Mouse (Mus musculus) gastrocnemius, adult 18-20 months (tissue): ENCODE measurements around the gene Sipa1l3. TPM values are rescaled to one million over a fixed set of nuclear protein-coding genes. Genes with fewer than 3 reads are reported as not detected.
A peak's percentile ranks its signal among the peaks of the same experiment; 100 is the strongest.

Experiments
- DNase-seq: peaks from one replicate; pipeline ENCODE4 v3.0.0; 2021; ENCODE audit warnings: low spot score
- total RNA-seq, 2 experiments: library from RNA; stranded (reverse); gene quantifications; 2 replicates each; pipeline ENCODE4 v1.2.3; 2021

The Sipa1l3 gene
- total RNA-seq, 2 experiments from 2014 or later = 6.6 to 7.1 TPM

GRCm38 (mm10) chr7:29480590-29481344 lies 37.7 kb downstream of the Sipa1l3 start:
- no peak for DNase-seq

- DNase-seq = no peak
Measured at GRCm38 (mm10) chr7:29480183-29480582, 38.3 kb downstream of the Sipa1l3 start.

DNA sequence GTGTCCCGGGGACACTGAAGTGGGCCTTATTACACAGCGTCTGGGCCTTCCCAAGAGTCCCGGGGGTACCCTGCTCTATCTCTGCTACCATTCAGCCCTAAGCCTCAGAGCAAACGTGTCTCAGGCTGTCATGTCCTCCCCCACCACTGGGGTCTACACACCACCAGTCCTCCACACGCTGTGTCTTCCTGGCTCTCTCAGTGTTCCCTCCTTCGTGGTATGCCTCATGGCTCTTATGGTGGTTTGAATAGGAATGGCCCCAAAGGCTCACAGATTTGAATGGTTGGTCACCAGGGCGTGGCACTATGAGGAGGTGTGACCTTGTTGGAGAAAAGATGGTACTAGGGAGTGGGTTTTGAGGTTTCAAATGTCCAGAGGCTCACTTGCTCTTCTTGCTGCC lies 43.4 kb downstream of the Sipa1l3 start:
- no peak for DNase-seq

DNA sequence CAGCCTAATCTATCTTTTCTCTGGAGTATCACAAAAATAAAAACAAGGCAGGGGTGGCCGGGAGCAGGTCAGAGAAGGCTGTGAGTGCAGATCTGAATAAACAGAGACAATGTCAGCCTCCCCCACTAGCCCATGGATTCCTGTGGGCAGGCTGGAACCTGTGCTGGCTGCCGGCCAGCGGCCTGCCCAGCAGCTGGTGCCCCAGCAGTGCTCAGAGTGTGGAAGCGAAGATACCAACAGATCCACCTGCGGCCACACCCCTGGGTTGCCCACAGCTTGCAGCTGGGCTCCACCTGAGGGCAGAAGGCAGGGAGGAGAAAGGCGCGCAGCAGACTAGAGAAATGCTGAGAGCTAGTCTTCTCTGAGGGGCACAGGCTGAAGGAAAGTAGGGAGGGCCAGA lies 47.1 kb downstream of the Sipa1l3 start:
- no peak for DNase-seq

DNA sequence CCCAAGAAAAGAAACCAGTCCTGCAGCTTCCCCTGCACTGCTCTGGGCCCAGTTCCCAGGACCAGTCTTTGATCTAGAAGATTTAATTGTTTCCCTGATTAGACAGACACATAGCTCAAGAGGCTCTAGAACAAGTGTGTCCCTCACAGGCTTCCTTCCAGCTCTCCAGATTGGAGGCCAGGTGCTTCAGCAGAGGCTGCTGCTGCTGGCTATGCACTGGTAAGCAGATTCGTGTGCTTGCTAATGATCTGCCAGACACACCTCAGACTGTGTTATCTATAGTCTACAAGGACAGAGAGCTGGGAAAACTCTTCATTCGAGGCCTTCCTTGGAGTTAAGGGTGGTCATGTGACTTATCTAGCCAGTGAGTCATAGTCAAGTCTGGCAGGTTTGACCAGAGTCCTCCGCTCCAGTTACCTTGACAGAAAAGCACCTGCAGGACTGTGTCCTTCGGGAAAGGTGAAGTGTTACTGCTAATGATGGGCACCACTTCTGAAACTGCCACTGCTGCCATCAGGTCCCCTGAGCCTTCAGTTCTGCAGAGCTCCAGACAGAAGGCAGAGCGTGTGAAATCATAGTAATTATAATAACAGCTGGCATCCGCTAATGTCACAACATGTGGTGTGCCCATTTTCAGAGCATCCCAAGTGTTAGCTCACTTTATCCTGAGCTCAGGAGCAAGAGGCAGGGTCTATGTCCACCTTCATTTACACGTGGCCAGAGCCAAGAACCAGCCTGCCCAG lies 48.7 kb downstream of the Sipa1l3 start:
- DNase-seq = no peak

DNA sequence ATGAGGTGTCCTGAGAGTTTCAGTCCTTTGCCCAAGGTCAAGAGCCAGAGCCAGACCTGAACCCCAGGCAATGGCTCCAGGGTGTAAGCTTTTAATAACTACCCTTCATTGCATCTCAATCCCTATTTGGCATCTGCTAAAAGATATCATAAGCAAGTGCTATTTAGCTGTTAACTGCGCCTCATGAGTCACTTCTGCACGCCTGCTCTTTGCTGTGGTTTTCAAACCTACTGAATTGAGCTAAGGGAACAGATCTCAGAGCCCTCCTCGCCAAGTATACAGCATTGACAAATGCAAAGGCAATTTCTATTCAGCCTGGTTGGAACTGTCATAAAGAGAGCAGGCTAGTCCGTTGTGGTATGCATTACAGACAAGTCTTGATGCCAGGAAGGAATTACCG lies 49.8 kb downstream of the Sipa1l3 start:
- no peak for DNase-seq

GRCm38 (mm10) chr7:29466585-29466984 lies 51.9 kb downstream of the Sipa1l3 start:
- DNase-seq = no peak

- no peak for DNase-seq
Measured at GRCm38 (mm10) chr7:29465736-29466135, 52.7 kb downstream of the Sipa1l3 start.

GRCm38 (mm10) chr7:29462820-29463219 lies 55.6 kb downstream of the Sipa1l3 start:
- DNase-seq = no peak

- DNase-seq = no peak
Measured at GRCm38 (mm10) chr7:29462178-29462577, 56.3 kb downstream of the Sipa1l3 start.

DNA sequence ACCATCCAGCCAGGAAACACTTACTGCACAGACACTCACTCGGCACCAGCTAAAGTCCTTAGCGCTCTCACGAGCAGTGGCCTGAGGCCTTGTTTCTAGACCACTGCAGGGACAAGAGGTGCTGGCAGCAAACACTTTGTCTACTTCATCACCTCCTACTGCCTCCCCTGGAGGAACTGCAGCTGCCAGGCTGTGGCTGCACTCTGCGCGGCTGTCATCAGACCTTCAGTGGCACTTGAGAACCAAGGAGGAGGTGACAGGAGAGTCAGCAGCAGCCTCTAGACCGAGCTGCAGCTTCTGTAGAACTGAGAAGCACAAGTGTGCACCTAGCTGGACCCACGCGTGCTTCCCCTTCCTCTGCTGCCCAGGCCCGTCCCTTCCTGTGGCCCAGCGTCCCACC lies 56.9 kb downstream of the Sipa1l3 start:
- DNase-seq = no peak

DNA sequence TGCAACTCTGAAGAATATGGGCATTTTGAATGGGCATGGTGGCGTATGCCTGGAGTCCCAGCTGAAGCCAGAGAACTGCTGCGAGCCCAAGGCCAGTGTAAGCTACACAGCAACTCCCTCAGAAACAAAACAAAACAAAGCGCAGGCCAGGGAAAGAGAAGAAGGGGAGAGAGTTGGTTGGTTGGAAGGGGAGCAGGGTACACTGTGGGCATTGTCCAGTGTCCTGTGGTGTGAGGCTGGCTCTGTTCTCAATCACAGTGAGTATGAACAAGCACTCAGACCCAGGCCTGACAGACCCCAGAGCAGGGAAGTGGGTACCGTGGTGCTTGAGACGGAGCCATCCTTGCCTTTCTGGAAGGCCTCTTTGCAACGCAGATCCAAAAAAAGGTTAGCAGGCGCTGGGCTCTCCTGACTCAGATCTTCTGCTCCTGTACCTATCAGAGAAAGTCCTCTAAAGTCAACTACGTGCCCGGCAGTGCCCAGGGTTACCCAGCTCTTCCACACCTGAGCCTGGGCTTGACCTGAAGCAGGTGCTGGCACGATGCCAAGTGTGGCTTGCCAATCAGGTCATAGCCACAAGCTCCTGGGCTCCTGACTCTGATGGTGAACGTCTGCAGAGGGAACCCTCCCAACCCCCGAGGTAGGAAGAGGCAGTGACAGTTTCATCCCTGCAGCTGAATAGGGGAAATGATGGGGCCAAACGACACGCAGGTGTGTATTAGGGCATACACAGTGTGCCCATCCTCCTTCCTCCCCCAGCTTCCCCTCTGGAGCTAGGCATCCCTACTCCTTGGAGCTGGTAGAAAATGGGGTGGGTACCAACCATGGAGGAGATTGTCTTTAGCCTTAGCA lies 59.3 kb downstream of the Sipa1l3 start:
- no peak for DNase-seq

GRCm38 (mm10) chr7:29457772-29458171 lies 60.7 kb downstream of the Sipa1l3 start:
- DNase-seq = peak; percentile 61

- no peak for DNase-seq
Measured at GRCm38 (mm10) chr7:29456716-29457115, 61.7 kb downstream of the Sipa1l3 start.

DNA sequence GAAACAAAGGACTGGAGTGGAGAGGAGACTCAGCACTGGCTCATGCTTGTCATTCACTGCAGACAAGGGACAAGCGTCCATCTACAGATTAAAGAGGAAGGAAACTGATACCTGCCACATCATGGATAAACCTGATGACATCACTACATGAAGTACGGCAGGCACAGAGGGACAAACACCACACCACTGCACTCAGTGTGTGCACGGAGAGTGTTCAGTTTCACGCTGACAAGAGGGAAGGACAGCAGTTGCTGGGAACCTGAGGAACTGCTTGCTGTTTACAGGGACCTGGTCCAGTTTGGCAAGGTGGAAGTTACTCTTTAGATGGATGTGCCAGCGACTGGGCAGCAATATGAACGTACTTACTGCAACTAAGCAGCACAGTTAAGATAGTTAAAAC lies 62.9 kb downstream of the Sipa1l3 start:
- DNase-seq = peak; percentile 72

- DNase-seq = no peak
Measured at GRCm38 (mm10) chr7:29454965-29455364, 63.5 kb downstream of the Sipa1l3 start.

DNA sequence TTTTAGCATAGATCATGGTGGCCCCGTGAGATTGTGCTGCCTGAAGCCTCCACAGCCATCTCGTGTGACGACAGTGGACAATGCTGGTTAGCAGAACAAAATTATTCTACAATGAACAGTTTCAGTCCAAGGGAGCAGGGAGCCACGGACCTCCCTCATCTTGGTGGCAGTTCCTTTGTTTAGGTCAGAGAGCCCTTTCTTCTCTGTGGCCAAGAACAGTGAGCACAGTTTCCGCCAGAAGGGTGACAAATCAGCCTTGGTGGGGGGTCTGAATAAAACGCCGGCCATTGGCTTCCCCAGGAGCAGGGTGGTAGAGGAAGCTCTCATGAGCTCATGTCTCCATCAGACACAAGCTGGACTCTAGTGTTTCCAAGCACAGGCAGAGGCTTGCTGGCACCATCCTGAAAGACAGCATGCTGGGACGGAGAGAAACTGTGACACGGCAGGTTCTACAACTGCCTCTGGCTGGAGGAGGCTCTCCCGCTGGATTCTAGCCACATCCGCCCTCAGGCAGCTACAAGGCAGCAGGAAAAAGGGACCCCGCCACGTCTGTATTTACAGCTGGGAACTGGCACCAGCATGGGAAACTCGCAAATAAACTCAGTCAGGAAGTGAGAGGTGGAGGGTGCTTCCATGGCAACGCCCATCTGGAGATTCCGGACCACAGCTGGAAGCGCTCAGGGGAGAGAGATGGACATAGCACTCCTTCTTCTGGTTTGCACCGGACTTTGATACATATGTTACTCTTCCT lies 65.3 kb downstream of the Sipa1l3 start:
- peak; percentile 50 for DNase-seq

GRCm38 (mm10) chr7:29452381-29452780 lies 66.1 kb downstream of the Sipa1l3 start:
- no peak for DNase-seq

DNA sequence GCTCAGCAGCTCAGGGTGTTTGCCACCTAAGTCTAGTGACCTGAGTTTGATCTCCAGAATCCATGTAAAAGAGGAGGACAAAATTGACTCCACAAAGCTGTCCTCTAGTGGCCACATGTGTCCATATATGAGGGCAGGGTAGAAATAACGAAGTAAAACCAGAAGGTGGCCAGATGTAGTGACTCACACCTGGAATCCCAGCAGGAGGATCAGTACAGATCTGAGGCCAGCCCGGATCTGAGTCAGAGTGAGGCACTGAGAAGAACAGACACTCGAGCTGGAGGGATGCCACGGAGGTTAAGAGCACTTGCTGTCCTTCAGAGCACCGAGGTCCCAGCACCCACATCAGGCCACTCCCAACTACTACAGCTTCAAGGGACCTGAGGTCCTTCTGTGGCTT lies 68.3 kb downstream of the Sipa1l3 start:
- no peak for DNase-seq

DNA sequence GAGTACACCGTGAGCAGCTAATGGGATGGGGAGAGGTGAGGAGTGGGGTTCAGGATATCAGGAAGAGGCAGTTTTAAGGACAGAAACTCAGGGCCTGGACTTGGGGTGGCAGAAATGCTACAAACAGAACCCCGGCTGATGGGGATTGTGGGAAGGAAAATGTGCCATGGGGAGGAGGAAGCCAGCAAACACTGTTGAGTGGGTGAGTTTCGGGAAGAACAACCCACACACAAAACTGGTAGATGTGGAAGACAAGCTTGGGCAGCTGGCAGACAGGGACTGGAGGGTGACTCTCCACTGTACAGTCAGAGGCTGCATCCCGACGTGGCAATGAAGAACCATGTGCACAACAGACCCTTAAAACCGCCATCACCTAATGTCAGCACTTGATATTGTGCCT lies 69.6 kb downstream of the Sipa1l3 start:
- no peak for DNase-seq

DNA sequence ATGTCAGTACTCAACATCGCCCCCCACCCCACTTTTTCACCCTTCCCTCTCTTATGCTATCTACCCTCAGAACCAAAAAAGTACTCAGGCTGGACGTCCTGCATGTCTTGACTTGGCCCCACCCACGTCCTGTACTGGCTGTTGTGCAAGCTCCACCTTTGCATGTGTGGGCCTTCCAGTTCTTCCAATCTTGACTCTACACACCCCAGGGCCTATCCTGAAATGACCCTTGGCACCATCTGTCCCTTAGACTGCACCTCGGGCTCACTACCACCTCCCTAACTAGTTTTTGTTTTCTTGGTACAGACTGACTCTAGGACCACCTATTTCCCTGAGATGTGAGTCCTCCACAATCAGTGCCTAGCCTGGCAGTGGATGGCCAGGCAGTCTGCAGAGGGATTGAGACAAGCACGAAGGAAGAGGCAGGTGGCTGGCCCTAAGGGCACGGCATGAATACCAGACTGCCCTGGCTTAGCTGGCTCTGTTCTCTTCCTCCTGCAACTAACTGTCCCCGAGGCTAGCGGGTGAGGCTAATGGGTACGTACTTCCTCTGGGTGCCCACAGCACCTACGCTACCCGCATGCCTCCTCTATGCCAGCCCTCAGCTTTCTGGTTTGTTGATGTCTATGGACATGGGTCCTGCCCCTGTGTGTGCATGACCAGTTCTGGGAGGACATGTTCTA lies 71.2 kb downstream of the Sipa1l3 start:
- no peak for DNase-seq
